Mouse (Mus musculus) ES-Bruce4 (cell line): ENCODE data around the gene Nisch. TPM values are rescaled to one million over a fixed set of nuclear protein-coding genes. Genes with fewer than 3 reads are reported as not detected.

Experiments used
- H3K27ac ChIP-seq: 2 replicates; pipeline ENCODE4 v1.5.1; 2012; ENCODE audit warnings: low read length, inconsistent platforms; ENCODE audit not compliant: insufficient read depth
- H3K27me3 ChIP-seq: 2 replicates; pipeline ENCODE4 v1.6.1; 2012; ENCODE audit warnings: mild to moderate bottlenecking, low read length, inconsistent platforms; ENCODE audit not compliant: control insufficient read depth, poor library complexity, insufficient read depth, severe bottlenecking
- H3K36me3 ChIP-seq: 2 replicates; pipeline ENCODE4 v1.6.1; 2012; ENCODE audit warnings: inconsistent platforms, mild to moderate bottlenecking, low read length, moderate library complexity; ENCODE audit not compliant: control insufficient read depth, poor library complexity, insufficient read depth, severe bottlenecking
- H3K4me1 ChIP-seq: one replicate; pipeline ENCODE4 v1.8.1; 2011; ENCODE audit warnings: low read length; ENCODE audit not compliant: control insufficient read depth, insufficient read depth
- H3K4me3 ChIP-seq: 2 replicates; pipeline ENCODE4 v1.5.1; 2011; ENCODE audit warnings: low read depth, mild to moderate bottlenecking, low read length
- H3K9ac ChIP-seq: 2 replicates; pipeline ENCODE4 v1.6.1; 2012; ENCODE audit warnings: low read depth, mild to moderate bottlenecking, inconsistent platforms; ENCODE audit not compliant: poor library complexity, severe bottlenecking
- H3K9me3 ChIP-seq: replicated peaks from 2 replicates; pipeline ENCODE4 v1.6.1; 2012; ENCODE audit warnings: mild to moderate bottlenecking, low read length, inconsistent platforms; ENCODE audit not compliant: control insufficient read depth, poor library complexity, insufficient read depth, severe bottlenecking
- CTCF ChIP-seq: IDR thresholded peaks from one replicate; pipeline ENCODE4 v1.8.1; 2011; ENCODE audit warnings: low read depth, low read length
- EP300 ChIP-seq: IDR thresholded peaks from 2 replicates; pipeline ENCODE4 v1.6.1; 2011; ENCODE audit warnings: low read depth, low read length; ENCODE audit not compliant: insufficient read depth
- POLR2A ChIP-seq: IDR thresholded peaks from one replicate; pipeline ENCODE4 v1.8.1; 2011; ENCODE audit warnings: low read length; ENCODE audit not compliant: insufficient read depth
- polyA plus RNA-seq: library from polyadenylated mRNA; stranded (reverse); fragments of >200 nt; gene quantifications from 2 replicates; pipeline ENCODE4 v1.2.4, GENCODE M21; 2011; ENCODE audit warnings: low read depth; ENCODE audit not compliant: missing spikeins, insufficient read depth, insufficient read length

The Nisch gene
- polyA plus RNA-seq, 1 experiment: 335 TPM

GRCm38 (mm10) chr14:31205562-31206467 lies 10.9 kb downstream of the Nisch start:
- Histone ChIP-seq H3K27me3 (no peaks in the 10 kb centered on the region), H3K36me3 (peaks cover 28% of the 10 kb centered on the region), H3K4me1 (peaks cover 3% of the 10 kb centered on the region), H3K27ac (0 out of 2 replicates have a peak overlapping the region, but pooled peaks have one; percentile 3), H3K9me3 (no peaks in the 10 kb centered on the region), H3K4me3 (peak overlapping the region; percentile 98), H3K9ac (peak overlapping the region; percentile 96)
- no peak for TF ChIP-seq POLR2A
- no peak for TF ChIP-seq CTCF
- no peak for TF ChIP-seq EP300

GRCm38 (mm10) chr14:31205244-31205561 lies 11.5 kb downstream of the Nisch start:
- TF ChIP-seq POLR2A (no peak), CTCF (no peak), EP300 (no peak)
- no peaks in the 10 kb centered on the region for H3K9me3 ChIP-seq
- peaks cover 3% of the 10 kb centered on the region for H3K4me1 ChIP-seq
- H3K9ac ChIP-seq: peak overlapping the region; percentile 96
- peaks cover 31% of the 10 kb centered on the region for H3K36me3 ChIP-seq
- H3K4me3 ChIP-seq: peak overlapping the region; percentile 98
- H3K27ac ChIP-seq: no peak overlapping the region
- no peaks in the 10 kb centered on the region for H3K27me3 ChIP-seq

DNA sequence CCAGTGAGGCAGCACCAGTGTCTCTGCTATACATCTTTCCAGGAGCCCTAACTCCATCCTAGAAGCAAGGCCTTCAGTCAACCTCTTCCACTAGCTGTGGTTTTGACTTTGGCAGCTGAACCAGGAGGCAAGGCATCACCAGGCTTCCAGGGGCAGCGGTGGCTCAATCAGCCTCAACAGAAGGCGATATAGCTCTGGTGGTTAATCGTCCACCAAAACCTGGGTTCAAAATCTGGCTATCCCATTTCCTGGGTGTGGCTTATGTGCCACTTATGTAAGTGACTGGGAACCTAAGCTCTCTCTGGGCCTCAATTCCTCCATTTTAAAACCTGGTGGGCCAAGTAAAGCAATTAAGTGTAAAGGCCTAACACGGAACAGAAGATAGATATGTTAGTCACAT lies 11.9 kb downstream of the Nisch start:
- peak overlapping the region; percentile 98 for H3K4me3 ChIP-seq
- H3K9ac ChIP-seq: peak overlapping the region; percentile 96
- H3K27me3 ChIP-seq: no peaks in the 10 kb centered on the region
- TF ChIP-seq POLR2A (no peak), CTCF (no peak), EP300 (no peak)
- peaks cover 3% of the 10 kb centered on the region for H3K4me1 ChIP-seq
- no peaks in the 10 kb centered on the region for H3K9me3 ChIP-seq
- peaks cover 32% of the 10 kb centered on the region for H3K36me3 ChIP-seq
- no peak overlapping the region for H3K27ac ChIP-seq

DNA sequence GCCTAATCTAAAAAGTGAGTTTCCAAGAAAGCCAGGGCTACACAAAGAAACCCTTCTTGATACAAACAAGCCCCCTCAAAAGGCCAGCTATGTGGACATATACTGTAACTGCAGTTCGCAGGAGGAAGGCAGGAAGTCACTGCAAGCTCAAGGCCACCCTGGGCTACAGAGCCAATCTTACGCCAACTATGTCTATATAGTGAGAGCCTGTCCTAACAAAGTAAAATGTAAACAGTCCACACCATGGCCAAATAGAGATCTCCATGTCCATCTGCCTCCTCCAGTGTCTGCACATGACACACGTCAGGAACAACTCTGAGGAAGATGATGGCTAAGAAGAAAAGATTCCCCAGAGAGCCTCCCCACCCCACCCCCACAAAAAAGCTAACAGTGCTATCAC lies 16.7 kb downstream of the Nisch start:
- Histone ChIP-seq H3K36me3 (peaks cover 44% of the 10 kb centered on the region), H3K4me3 (no peak overlapping the region), H3K9ac (no peak overlapping the region), H3K9me3 (no peaks in the 10 kb centered on the region), H3K27ac (no peak overlapping the region), H3K27me3 (no peaks in the 10 kb centered on the region), H3K4me1 (peaks cover 3% of the 10 kb centered on the region)
- TF ChIP-seq POLR2A (no peak), CTCF (no peak), EP300 (no peak)

GRCm38 (mm10) chr14:31199599-31199998 lies 17.1 kb downstream of the Nisch start:
- H3K27me3 ChIP-seq: no peaks in the 10 kb centered on the region
- H3K27ac ChIP-seq: no peak overlapping the region
- no peak overlapping the region for H3K9ac ChIP-seq
- TF ChIP-seq EP300 (no peak), POLR2A (no peak), CTCF (no peak)
- peaks cover under 1% of the 10 kb centered on the region for H3K4me1 ChIP-seq
- no peak overlapping the region for H3K4me3 ChIP-seq
- peaks cover 44% of the 10 kb centered on the region for H3K36me3 ChIP-seq
- no peaks in the 10 kb centered on the region for H3K9me3 ChIP-seq
